ENCODE assay signal across 9 mouse cellular contexts in genomic region chr8:57574398-57574797, GRCm38 (mm10).
A peak's percentile ranks its signal among the peaks of the same experiment; 100 is the strongest.
DNase-seq lines count a peak whose midpoint lies in the region; TF ChIP-seq lines count a peak whose summit lies in the region.
"Had no signal": no experiment of that assay in that cellular context is flagged by ENCODE, and none has a peak within 500 bp of the region (broad histone marks: within the 10 kb centered on the region; RNA-seq: fewer than 3 reads in every experiment).

No protein-coding gene starts in this region.

- H3K4me1 ChIP-seq in liver, adult 2 months (ENCODE audit: control insufficient read depth, insufficient read depth, low read length) = no peaks in the 10 kb centered on the region; the same call in 1 of the 2 replicates

- WGBS in liver, adult 2 months = 9% methylated on average over 7 of the region's 7 CpGs

- DNase-seq in 3134 (ENCODE audit: extremely low read depth, insufficient read length, low spot score) (peak; percentile 58), ZHBTc4 (ENCODE audit: low read depth, low spot score) (peak; percentile 87)
- peak; percentile 88 for DNase-seq in cerebellum, postnatal 36 days
- peak; percentile 78 for DNase-seq in gastrocnemius, postnatal 10 days
- DNase-seq in kidney, adult 8-10 months = peak; percentile 38 to 68
- peak; percentile 10 for DNase-seq in liver, adult 2 months (ENCODE audit: extremely low read depth, low read depth, low spot score)
- peak; percentile 85 for DNase-seq in naive thymus-derived CD4-positive, alpha-beta T cell, adult 2 months (ENCODE audit: low read depth)
- peak; percentile 79 for DNase-seq in splenic B cell, adult 2 months (ENCODE audit: low read depth, low spot score)

- H3K4me3 ChIP-seq in liver, adult 2 months (ENCODE audit: insufficient read depth, low read depth, low read length) = no peak overlapping the region
- H3K4me3 ChIP-seq: stomach, embryonic 15.5 days had no signal

- no peak for TF ChIP-seq POLR2A in liver, adult 2 months (IDR thresholded peaks at IDR 0.05; ENCODE audit: extremely low read depth, insufficient read depth, low read length)

- H3K27ac ChIP-seq in liver, adult 2 months (replicated peaks; ENCODE audit: insufficient read depth, low read depth, low read length) = no peak overlapping the region
- H3K27ac ChIP-seq: stomach, embryonic 15.5 days had no signal

- H3K27me3 ChIP-seq in liver, adult 2 months (ENCODE audit: control insufficient read depth, insufficient read depth, low read length) = no peaks in the 10 kb centered on the region
- H3K27me3 ChIP-seq in splenic B cell, adult 2 months (ENCODE audit: control insufficient read depth, insufficient read depth, low read length, poor library complexity, severe bottlenecking) = no peaks in the 10 kb centered on the region
- H3K27me3 ChIP-seq: stomach, embryonic 15.5 days had no signal

- H3K9ac ChIP-seq in liver, adult 2 months (ENCODE audit: low read depth, low read length) = no peak overlapping the region
- H3K9ac ChIP-seq: stomach, embryonic 15.5 days had no signal

- H3K79me2 ChIP-seq in liver, adult 2 months (ENCODE audit: control insufficient read depth, insufficient read depth, low read length) = no peaks in the 10 kb centered on the region

- TF ChIP-seq CTCF in liver, adult 2 months (IDR thresholded peaks at IDR 0.05; ENCODE audit: low read depth, low read length) = peak; percentile 94

- no peaks in the 10 kb centered on the region for H3K36me3 ChIP-seq in liver, adult 2 months (ENCODE audit: control insufficient read depth, insufficient read depth, low read length)
- H3K36me3 ChIP-seq in splenic B cell, adult 2 months (ENCODE audit: control insufficient read depth, insufficient read depth, low read length, poor library complexity, severe bottlenecking) = no peaks in the 10 kb centered on the region
- H3K36me3 ChIP-seq: stomach, embryonic 15.5 days had no signal

Comparison
In these comparisons a context has a peak if more than half of its experiments do, and no peak if none do; other contexts are left out.
1. DNase-seq: peak in every context shown above with its lines; median percentile 88 in cerebellum, postnatal 36 days; 87 in ZHBTc4; 85 in naive thymus-derived CD4-positive, alpha-beta T cell, adult 2 months; 79 in splenic B cell, adult 2 months; 78 in gastrocnemius, postnatal 10 days; 58 in 3134; 53 in kidney, adult 8-10 months; 10 in liver, adult 2 months.